Mouse (Mus musculus) hindlimb bud, embryonic 11.5 days (tissue): Measurements from ENCODE around the gene Foxf1.

Experiments used
- DNase-seq: peaks from one replicate; pipeline ENCODE4 v3.0.0-alpha.2; 2012; ENCODE audit warnings: low read depth, low spot score; ENCODE audit errors: extremely low spot score

The Foxf1 gene

GRCm38 (mm10) chr8:121084210-121084951 is at the start of gene Foxf1:
Foxf1 (plus strand) TSS chr8:121084386.
- DNase-seq, result no peak

- DNase-seq, result no peak
Observed at GRCm38 (mm10) chr8:121035611-121036010, 48.6 kb upstream of the Foxf1 start.

GRCm38 (mm10) chr8:121043719-121044440 is 40.3 kb upstream of the Foxf1 start:
- DNase-seq, result no peak

GRCm38 (mm10) chr8:121047441-121047840 is 36.7 kb upstream of the Foxf1 start:
- no peak for DNase-seq

- DNase-seq, result no peak
Observed at GRCm38 (mm10) chr8:121058081-121058480, 26.1 kb upstream of the Foxf1 start.

- no peak for DNase-seq
Observed at GRCm38 (mm10) chr8:121059098-121059497, 25.1 kb upstream of the Foxf1 start.

- DNase-seq, result no peak
Observed at GRCm38 (mm10) chr8:121062521-121062920, 21.7 kb upstream of the Foxf1 start.

GRCm38 (mm10) chr8:121063649-121064048 is 20.5 kb upstream of the Foxf1 start:
- DNase-seq, result no peak

- DNase-seq, result no peak
Observed at GRCm38 (mm10) chr8:121071454-121071853, 12.7 kb upstream of the Foxf1 start.

GRCm38 (mm10) chr8:121072406-121073130 is 11.6 kb upstream of the Foxf1 start:
- no peak for DNase-seq

- DNase-seq, result no peak
Observed at GRCm38 (mm10) chr8:121073174-121074107, 10.7 kb upstream of the Foxf1 start.

- DNase-seq, result no peak
Observed at GRCm38 (mm10) chr8:121074108-121074847, 9.9 kb upstream of the Foxf1 start.

GRCm38 (mm10) chr8:121074848-121075145 is 9.4 kb upstream of the Foxf1 start:
- no peak for DNase-seq

- DNase-seq, result no peak
Observed at GRCm38 (mm10) chr8:121075936-121076335, 8.2 kb upstream of the Foxf1 start.

- DNase-seq, result no peak
Observed at GRCm38 (mm10) chr8:121076555-121076954, 7.6 kb upstream of the Foxf1 start.

GRCm38 (mm10) chr8:121078721-121079120 is 5.5 kb upstream of the Foxf1 start:
- no peak for DNase-seq

GRCm38 (mm10) chr8:121079201-121079600 is 5.0 kb upstream of the Foxf1 start:
- no peak for DNase-seq

- no peak for DNase-seq
Observed at GRCm38 (mm10) chr8:121079944-121080343, 4.2 kb upstream of the Foxf1 start.

- DNase-seq, result no peak
Observed at GRCm38 (mm10) chr8:121080361-121081090, 3.7 kb upstream of the Foxf1 start.
